Mouse (Mus musculus) midbrain, embryonic 16.5 days (tissue): ENCODE measurements at regions not wholly inside any gene's neighbourhood (a gene's known extent, or its start where the extent isn't known, plus 50 kb on each side); places are given as distances from the start of the nearest gene placed in this dataset.

Source experiments
- ATAC-seq: fragments of 200-750 bp; cut with Nextera tagmentation; 2 replicates; pipeline ENCODE4 v1.8.0; 2017; ENCODE audit warnings: moderate TSS enrichment
- H3K27ac ChIP-seq: fragments of 300-500 bp; sonication (generic); 2 replicates; pipeline ENCODE4 v1.5.1; 2014; ENCODE audit warnings: mild to moderate bottlenecking, low read length, mixed read lengths
- H3K27me3 ChIP-seq: fragments of 300-500 bp; sonication (generic); 2 replicates; pipeline ENCODE4 v1.6.1; 2014; ENCODE audit warnings: low read depth, low read length, mixed read lengths; ENCODE audit not compliant: control insufficient read depth, insufficient read depth
- H3K36me3 ChIP-seq: fragments of 300-500 bp; sonication (generic); 2 replicates; pipeline ENCODE4 v1.6.1; 2014; ENCODE audit warnings: mild to moderate bottlenecking, low read length, moderate library complexity, mixed read lengths; ENCODE audit not compliant: control insufficient read depth, insufficient read depth
- H3K4me1 ChIP-seq: fragments of 300-500 bp; sonication (generic); 2 replicates; pipeline ENCODE4 v1.6.1; 2014; ENCODE audit warnings: mild to moderate bottlenecking, low read length, mixed read lengths; ENCODE audit not compliant: control insufficient read depth, insufficient read depth
- H3K4me2 ChIP-seq: fragments of 300-500 bp; sonication (generic); 2 replicates; pipeline ENCODE4 v1.6.1; 2014; ENCODE audit warnings: mild to moderate bottlenecking, low read length, mixed read lengths
- H3K4me3 ChIP-seq: fragments of 300-500 bp; sonication (generic); 2 replicates; pipeline ENCODE4 v1.5.1; 2014; ENCODE audit warnings: low read depth, mild to moderate bottlenecking, low read length, moderate library complexity, mixed read lengths
- H3K9ac ChIP-seq: fragments of 300-500 bp; sonication (generic); 2 replicates; pipeline ENCODE4 v1.6.1; 2014; ENCODE audit warnings: low read depth, low read length, mixed read lengths
- H3K9me3 ChIP-seq: fragments of 300-500 bp; sonication (generic); replicated peaks from 2 replicates; pipeline ENCODE4 v1.6.1; 2014; ENCODE audit warnings: mild to moderate bottlenecking, low read length, mixed read lengths; ENCODE audit not compliant: control insufficient read depth, poor library complexity, severe bottlenecking
- WGBS: fragments of 180-500 bp; shearing (Covaris S2); extraction: QIAGEN DNeasy Blood & Tissue Kit; methylation state at CpG from one replicate; pipeline ENCODE4 v1.1.7; 2014; 5-methylcytosine and 5-hydroxymethylcytosine counted together

- 52% methylated on average over 4 of the region's 4 CpGs for WGBS
- Histone ChIP-seq H3K36me3 (no peaks in the 10 kb centered on the region), H3K4me1 (peaks cover 15% of the 10 kb centered on the region), H3K9ac (no peak overlapping the region), H3K9me3 (no peaks in the 10 kb centered on the region), H3K27ac (no peak overlapping the region), H3K4me3 (no peak overlapping the region), H3K27me3 (no peaks in the 10 kb centered on the region), H3K4me2 (no peak overlapping the region)
- no peak for ATAC-seq
Observed at GRCm38 (mm10) chr11:113021533-113021932, 239.5 kb downstream of the Sox9 start.

GRCm38 (mm10) chr11:113026994-113027393 is 245.0 kb downstream of the Sox9 start:
- no peak overlapping the region for H3K9ac ChIP-seq
- 70% methylated on average over 6 of the region's 6 CpGs for WGBS
- no peak overlapping the region for H3K4me3 ChIP-seq
- no peaks in the 10 kb centered on the region for H3K27me3 ChIP-seq
- H3K27ac ChIP-seq = no peak overlapping the region
- H3K4me1 ChIP-seq = peaks cover 2% of the 10 kb centered on the region; the same call in 1 of the 2 replicates
- no peaks in the 10 kb centered on the region for H3K9me3 ChIP-seq
- H3K4me2 ChIP-seq = no peak overlapping the region
- no peak for ATAC-seq
- H3K36me3 ChIP-seq = no peaks in the 10 kb centered on the region

- no peaks in the 10 kb centered on the region for H3K27me3 ChIP-seq
- no peak overlapping the region for H3K4me2 ChIP-seq
- ATAC-seq = no peak
- H3K27ac ChIP-seq = no peak overlapping the region
- no peak overlapping the region for H3K4me3 ChIP-seq
- H3K36me3 ChIP-seq = no peaks in the 10 kb centered on the region
- H3K4me1 ChIP-seq = peaks cover 2% of the 10 kb centered on the region; the same call in 1 of the 2 replicates
- no peaks in the 10 kb centered on the region for H3K9me3 ChIP-seq
- H3K9ac ChIP-seq = no peak overlapping the region
- WGBS = 90% methylated on average over 8 of the region's 8 CpGs
Observed at GRCm38 (mm10) chr11:113028235-113028919, 246.4 kb downstream of the Sox9 start.

GRCm38 (mm10) chr11:113031405-113031804 is 249.4 kb downstream of the Sox9 start:
- Histone ChIP-seq H3K36me3 (no peaks in the 10 kb centered on the region), H3K9me3 (no peaks in the 10 kb centered on the region), H3K27me3 (no peaks in the 10 kb centered on the region), H3K27ac (no peak overlapping the region), H3K4me1 (peaks cover 2% of the 10 kb centered on the region; the same call in 1 of the 2 replicates), H3K4me2 (no peak overlapping the region), H3K4me3 (no peak overlapping the region), H3K9ac (no peak overlapping the region)
- no peak for ATAC-seq
- WGBS = 24% methylated on average over 8 of the region's 8 CpGs

- Histone ChIP-seq H3K36me3 (no peaks in the 10 kb centered on the region), H3K27ac (no peak overlapping the region), H3K9me3 (no peaks in the 10 kb centered on the region), H3K4me2 (no peak overlapping the region), H3K4me1 (peaks cover 2% of the 10 kb centered on the region; the same call in 1 of the 2 replicates), H3K4me3 (no peak overlapping the region), H3K9ac (no peak overlapping the region), H3K27me3 (no peaks in the 10 kb centered on the region)
- no peak for ATAC-seq
- 86% methylated on average over 8 of the region's 8 CpGs for WGBS
Observed at GRCm38 (mm10) chr11:113032487-113033228, 250.6 kb downstream of the Sox9 start.

GRCm38 (mm10) chr11:113034911-113035310 is 252.9 kb downstream of the Sox9 start:
- 93% methylated on average over 13 of the region's 13 CpGs for WGBS
- H3K9me3 ChIP-seq = no peaks in the 10 kb centered on the region
- no peaks in the 10 kb centered on the region for H3K27me3 ChIP-seq
- peaks cover 2% of the 10 kb centered on the region; the same call in 1 of the 2 replicates for H3K4me1 ChIP-seq
- no peak overlapping the region for H3K27ac ChIP-seq
- ATAC-seq = no peak
- H3K36me3 ChIP-seq = no peaks in the 10 kb centered on the region
- no peak overlapping the region for H3K4me3 ChIP-seq
- H3K9ac ChIP-seq = no peak overlapping the region
- H3K4me2 ChIP-seq = no peak overlapping the region

GRCm38 (mm10) chr11:113037736-113038135 is 255.7 kb downstream of the Sox9 start:
- no peaks in the 10 kb centered on the region for H3K4me1 ChIP-seq
- no peak overlapping the region for H3K4me2 ChIP-seq
- no peaks in the 10 kb centered on the region for H3K27me3 ChIP-seq
- ATAC-seq = no peak
- no peaks in the 10 kb centered on the region for H3K36me3 ChIP-seq
- H3K9ac ChIP-seq = no peak overlapping the region
- 82% methylated on average over 4 of the region's 4 CpGs for WGBS
- no peak overlapping the region for H3K27ac ChIP-seq
- no peak overlapping the region for H3K4me3 ChIP-seq
- H3K9me3 ChIP-seq = no peaks in the 10 kb centered on the region

- WGBS = 54% methylated on average over 5 of the region's 5 CpGs
- no peaks in the 10 kb centered on the region for H3K36me3 ChIP-seq
- H3K9me3 ChIP-seq = no peaks in the 10 kb centered on the region
- no peaks in the 10 kb centered on the region for H3K27me3 ChIP-seq
- no peak overlapping the region for H3K27ac ChIP-seq
- peaks cover 20% of the 10 kb centered on the region for H3K4me1 ChIP-seq
- ATAC-seq = no peak
- H3K4me3 ChIP-seq = no peak overlapping the region
- no peak overlapping the region for H3K4me2 ChIP-seq
- H3K9ac ChIP-seq = no peak overlapping the region
Observed at GRCm38 (mm10) chr11:113042710-113043109, 260.7 kb downstream of the Sox9 start.
